Mouse (Mus musculus): ENCODE measurements at regions not wholly inside any gene's neighbourhood (a gene's known extent, or its start where the extent isn't known, plus 50 kb on each side); places are given as distances from the start of the nearest gene placed in this dataset.

DNA sequence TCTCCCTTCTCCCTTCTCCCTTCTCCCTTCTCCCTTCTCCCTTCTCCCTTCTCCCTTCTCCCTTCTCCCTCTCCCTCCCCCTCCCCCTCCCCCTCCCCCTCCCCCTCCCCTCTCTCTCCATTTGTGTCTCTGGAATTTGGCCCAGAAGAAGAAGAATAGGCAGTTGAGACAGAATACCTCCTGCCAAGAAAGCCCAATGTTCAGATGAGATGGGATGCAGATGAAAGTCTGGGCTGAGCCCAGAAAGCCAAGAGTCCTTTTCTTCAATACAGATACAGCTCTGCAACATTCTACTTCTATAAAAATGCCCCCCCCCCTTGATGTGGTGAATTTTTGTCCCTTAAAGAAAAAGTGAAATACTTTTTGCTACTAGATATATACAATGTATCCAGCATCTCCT lies 489.2 kb downstream of the Kcnj2 start:
- no peaks in the 10 kb centered on the region for H3K27me3 ChIP-seq
- H3K9me3 ChIP-seq = no peaks in the 10 kb centered on the region
- H3K9ac ChIP-seq (replicated peaks) = no peak overlapping the region
- no peak overlapping the region for H3K4me3 ChIP-seq (replicated peaks)
- ATAC-seq = no peak
- no peak overlapping the region for H3K27ac ChIP-seq
- H3K4me2 ChIP-seq (replicated peaks) = no peak overlapping the region
- 0 out of 2 replicates have a peak, but pooled peaks cover 5% of the 10 kb centered on the region for H3K4me1 ChIP-seq (replicated peaks)
- H3K36me3 ChIP-seq = no peaks in the 10 kb centered on the region

DNA sequence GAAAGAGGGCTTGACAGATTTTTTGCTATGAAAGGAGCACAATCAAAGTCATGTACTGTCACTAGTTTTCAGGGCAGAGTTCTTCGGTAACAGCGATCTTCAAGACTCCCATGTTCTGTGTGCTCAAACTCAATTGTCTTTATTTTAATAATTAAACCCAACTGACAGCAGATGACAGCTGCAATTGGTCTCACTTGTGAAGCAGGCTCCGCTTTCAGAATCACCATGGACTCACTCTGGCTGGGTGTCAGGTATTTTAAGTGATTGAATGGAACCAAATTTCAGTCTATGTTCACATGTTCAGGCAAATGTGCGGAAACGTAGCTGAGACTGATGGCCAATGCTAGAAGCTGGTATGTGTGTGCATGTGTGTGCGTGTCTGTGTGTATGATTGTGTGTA lies 489.7 kb downstream of the Kcnj2 start:
- Histone ChIP-seq H3K4me3 (replicated peaks) (no peak overlapping the region), H3K27ac (no peak overlapping the region), H3K4me2 (replicated peaks) (no peak overlapping the region), H3K27me3 (no peaks in the 10 kb centered on the region), H3K36me3 (no peaks in the 10 kb centered on the region), H3K9ac (replicated peaks) (no peak overlapping the region), H3K9me3 (no peaks in the 10 kb centered on the region), H3K4me1 (replicated peaks) (0 out of 2 replicates have a peak, but pooled peaks cover 5% of the 10 kb centered on the region)
- ATAC-seq = no peak
- WGBS = 86% methylated on average over 6 of the region's 6 CpGs

DNA sequence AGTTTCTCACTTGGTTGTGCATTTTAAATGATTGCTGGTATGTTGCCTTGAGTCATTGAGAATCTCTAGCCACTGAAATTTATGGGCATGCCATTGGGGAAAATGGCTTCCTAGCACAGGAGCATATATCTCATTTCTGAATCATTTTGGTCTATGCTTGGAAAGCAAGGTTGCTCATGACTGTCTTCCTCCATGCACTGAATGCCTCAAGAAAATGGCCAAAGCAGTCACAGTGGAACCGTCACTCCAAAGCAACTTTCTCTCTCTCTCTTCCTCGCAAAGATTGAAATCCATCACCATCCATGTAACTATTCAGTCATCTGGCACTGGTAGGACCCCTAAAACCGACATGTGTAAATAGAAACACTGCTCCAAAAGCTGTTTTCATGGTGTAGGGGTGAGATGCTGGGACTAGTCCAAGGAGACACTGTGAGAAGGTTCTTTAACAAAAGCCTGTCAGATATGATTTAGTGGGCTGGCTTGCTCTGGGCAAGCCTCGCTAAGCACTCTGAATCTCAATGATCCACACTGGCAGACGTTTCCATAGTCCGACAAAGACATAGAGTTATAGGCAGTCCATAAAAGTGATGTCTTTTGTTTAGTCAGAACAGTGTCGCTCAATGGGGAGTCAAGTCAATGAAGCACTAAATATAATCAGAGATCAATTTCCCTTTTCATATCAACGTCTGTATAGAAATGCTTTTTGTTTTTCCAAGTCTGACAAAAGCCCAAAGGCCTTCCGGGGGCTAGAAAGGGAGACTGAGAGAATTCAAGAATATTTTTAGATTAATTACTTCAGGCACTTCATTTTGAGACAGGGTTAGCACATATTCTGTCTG lies 492.6 kb downstream of the Kcnj2 start:
- Histone ChIP-seq H3K9me3 (no peaks in the 10 kb centered on the region), H3K4me1 (replicated peaks) (0 out of 2 replicates have a peak, but pooled peaks cover 5% of the 10 kb centered on the region), H3K27me3 (no peaks in the 10 kb centered on the region), H3K4me3 (replicated peaks) (no peak overlapping the region), H3K9ac (replicated peaks) (no peak overlapping the region), H3K27ac (no peak overlapping the region), H3K4me2 (replicated peaks) (no peak overlapping the region), H3K36me3 (no peaks in the 10 kb centered on the region)
- 0 out of 2 replicates have a peak, but pooled peaks have one; percentile 24 for ATAC-seq
- 37% methylated on average over 9 of the region's 9 CpGs for WGBS

DNA sequence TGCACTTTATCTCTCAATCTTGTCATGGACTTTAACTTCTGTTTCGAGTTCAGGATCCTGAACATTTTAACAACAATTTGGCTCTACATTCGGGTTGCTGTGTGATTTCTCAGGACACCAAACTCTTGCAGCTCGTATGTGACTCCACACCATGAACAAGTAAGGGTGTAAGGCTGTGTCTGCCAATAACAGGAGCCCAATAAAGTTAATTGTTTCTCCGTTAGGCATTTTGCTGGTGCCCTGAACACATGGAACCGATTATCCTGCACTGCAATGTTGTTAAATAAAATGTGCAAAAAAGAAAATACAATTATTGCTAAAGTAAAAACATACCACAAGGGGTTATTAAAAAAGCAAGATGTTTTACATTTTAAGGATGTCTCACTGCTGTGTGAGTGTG lies 497.2 kb downstream of the Kcnj2 start:
- Histone ChIP-seq H3K36me3 (no peaks in the 10 kb centered on the region), H3K27me3 (no peaks in the 10 kb centered on the region), H3K9me3 (no peaks in the 10 kb centered on the region), H3K4me3 (replicated peaks) (no peak overlapping the region), H3K4me1 (replicated peaks) (no peaks in the 10 kb centered on the region), H3K4me2 (replicated peaks) (no peak overlapping the region), H3K9ac (replicated peaks) (no peak overlapping the region), H3K27ac (no peak overlapping the region)
- ATAC-seq = no peak
- WGBS = 78% methylated on average over 5 of the region's 5 CpGs

DNA sequence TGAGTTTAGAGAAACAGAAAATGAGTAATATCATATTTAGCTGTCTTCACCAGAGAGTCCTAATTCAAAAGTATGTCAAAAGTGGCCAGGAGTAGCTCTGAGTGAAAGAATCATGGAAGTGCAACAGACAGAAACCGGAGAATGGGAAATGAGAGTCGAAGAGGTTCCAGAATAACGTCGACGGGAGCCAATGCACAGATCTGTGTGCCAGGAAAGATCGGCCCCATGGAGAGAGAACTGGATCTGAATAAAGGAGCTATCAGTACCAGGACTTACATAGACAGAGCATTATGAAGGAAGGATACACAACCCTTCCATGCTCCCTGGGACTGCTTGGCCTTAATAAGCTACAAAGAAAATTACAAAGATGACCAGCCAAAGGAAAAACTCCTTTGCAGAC lies 502.1 kb downstream of the Kcnj2 start:
- H3K4me2 ChIP-seq (replicated peaks) = no peak overlapping the region
- no peaks in the 10 kb centered on the region for H3K27me3 ChIP-seq
- no peak overlapping the region for H3K27ac ChIP-seq
- 92% methylated on average over 6 of the region's 6 CpGs for WGBS
- no peaks in the 10 kb centered on the region for H3K4me1 ChIP-seq (replicated peaks)
- ATAC-seq = no peak
- no peak overlapping the region for H3K4me3 ChIP-seq (replicated peaks)
- no peaks in the 10 kb centered on the region for H3K36me3 ChIP-seq
- H3K9me3 ChIP-seq = peaks cover 3% of the 10 kb centered on the region; the same call in 1 of the 2 replicates
- no peak overlapping the region for H3K9ac ChIP-seq (replicated peaks)

DNA sequence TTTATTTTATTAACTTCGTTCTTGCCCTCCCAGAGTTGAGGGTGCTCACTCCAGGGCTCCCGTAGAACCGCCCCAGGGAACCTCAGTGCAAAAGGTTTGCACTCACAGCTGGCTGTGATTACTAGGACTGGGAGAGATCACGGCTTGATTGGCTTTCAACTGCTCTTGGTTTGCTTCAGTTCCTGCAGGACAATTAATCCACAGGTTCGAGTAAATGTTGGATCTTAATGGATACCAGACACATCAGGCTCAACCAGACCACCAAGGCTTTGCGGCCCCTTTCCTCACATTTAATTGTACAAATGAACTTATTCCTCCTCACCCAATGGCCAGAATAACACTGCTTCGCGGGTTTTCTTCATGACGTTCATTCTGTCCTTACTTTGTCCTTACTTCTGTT lies 502.9 kb downstream of the Kcnj2 start:
- Histone ChIP-seq H3K4me3 (replicated peaks) (no peak overlapping the region), H3K36me3 (no peaks in the 10 kb centered on the region), H3K4me1 (replicated peaks) (no peaks in the 10 kb centered on the region), H3K4me2 (replicated peaks) (no peak overlapping the region), H3K27me3 (no peaks in the 10 kb centered on the region), H3K9ac (replicated peaks) (no peak overlapping the region), H3K9me3 (peaks cover 6% of the 10 kb centered on the region; the same call in 1 of the 2 replicates), H3K27ac (no peak overlapping the region)
- ATAC-seq = no peak
- 84% methylated on average over 9 of the region's 9 CpGs for WGBS

DNA sequence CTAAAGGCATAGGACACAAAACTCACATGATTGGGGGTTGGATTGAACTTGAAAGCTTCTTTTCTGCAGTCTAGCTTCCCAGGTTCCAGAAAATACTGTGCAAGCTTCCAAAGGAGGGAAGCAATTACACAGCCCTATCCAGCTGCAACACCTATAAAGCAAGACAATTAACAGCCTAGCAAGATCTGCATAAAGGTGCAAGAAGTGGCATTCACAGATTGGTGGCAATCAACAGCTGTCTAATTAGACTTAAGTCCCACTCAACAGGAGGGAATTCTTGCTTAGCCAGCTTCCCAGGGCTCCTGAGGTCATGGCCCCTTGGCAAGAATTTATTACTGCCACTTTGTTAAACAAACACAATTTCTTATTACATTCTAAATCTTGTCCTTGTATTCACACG lies 511.9 kb downstream of the Kcnj2 start:
- Histone ChIP-seq H3K9me3 (peaks cover 5% of the 10 kb centered on the region; the same call in 1 of the 2 replicates), H3K36me3 (no peaks in the 10 kb centered on the region), H3K27me3 (no peaks in the 10 kb centered on the region), H3K4me3 (replicated peaks) (no peak overlapping the region), H3K27ac (no peak overlapping the region), H3K9ac (replicated peaks) (no peak overlapping the region), H3K4me2 (replicated peaks) (no peak overlapping the region), H3K4me1 (replicated peaks) (no peaks in the 10 kb centered on the region)
- no peak for ATAC-seq
- WGBS = 34% methylated on average over 1 of the region's 1 CpGs

DNA sequence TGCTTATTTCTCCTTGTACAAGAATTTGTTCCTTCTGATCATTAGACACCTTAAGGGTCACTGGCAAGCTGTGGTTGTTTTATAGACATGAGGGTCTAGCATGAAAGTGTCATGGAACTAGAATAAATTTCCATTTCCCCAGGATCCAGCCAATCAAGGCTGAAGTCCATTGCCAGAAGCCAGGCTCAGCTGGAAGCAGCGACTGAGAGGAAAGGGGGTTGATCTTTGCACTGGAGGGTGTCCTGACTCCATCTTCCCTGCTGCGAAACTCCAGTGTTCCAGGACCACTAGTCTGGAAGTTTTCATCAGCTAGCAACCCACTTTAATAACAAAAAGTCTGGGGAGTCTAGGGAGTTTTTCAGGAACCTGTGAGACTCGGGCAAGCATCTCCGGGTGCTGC lies 517.0 kb downstream of the Kcnj2 start:
- H3K9me3 ChIP-seq = no peaks in the 10 kb centered on the region
- no peak overlapping the region for H3K4me2 ChIP-seq (replicated peaks)
- H3K9ac ChIP-seq (replicated peaks) = no peak overlapping the region
- ATAC-seq = no peak
- WGBS = 83% methylated on average over 4 of the region's 4 CpGs
- no peak overlapping the region for H3K27ac ChIP-seq
- no peaks in the 10 kb centered on the region for H3K36me3 ChIP-seq
- H3K4me1 ChIP-seq (replicated peaks) = no peaks in the 10 kb centered on the region
- no peak overlapping the region for H3K4me3 ChIP-seq (replicated peaks)
- H3K27me3 ChIP-seq = no peaks in the 10 kb centered on the region

DNA sequence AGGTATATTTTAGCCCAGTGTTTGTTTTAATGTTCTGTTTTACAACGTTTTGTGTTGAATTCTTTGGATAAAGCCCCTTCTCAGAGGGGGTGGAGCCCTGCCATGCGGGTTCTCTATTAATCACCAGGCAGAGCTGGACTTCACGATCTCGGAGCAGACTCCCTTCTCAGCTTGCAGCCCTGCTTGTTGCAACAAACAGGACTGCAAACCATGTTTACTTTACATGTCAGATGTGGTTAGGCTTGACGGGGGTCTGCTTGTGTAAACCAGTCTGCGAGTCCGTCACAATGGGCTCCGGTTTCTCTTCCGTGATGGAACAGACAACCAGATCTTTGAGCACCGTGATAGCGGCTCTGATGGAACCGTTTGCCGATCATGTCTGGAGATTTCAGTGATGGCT lies 517.6 kb downstream of the Kcnj2 start:
- Histone ChIP-seq H3K27me3 (no peaks in the 10 kb centered on the region), H3K4me1 (replicated peaks) (no peaks in the 10 kb centered on the region), H3K36me3 (no peaks in the 10 kb centered on the region), H3K9ac (replicated peaks) (no peak overlapping the region), H3K9me3 (no peaks in the 10 kb centered on the region), H3K27ac (no peak overlapping the region), H3K4me3 (replicated peaks) (no peak overlapping the region), H3K4me2 (replicated peaks) (no peak overlapping the region)
- 83% methylated on average over 13 of the region's 13 CpGs for WGBS
- ATAC-seq = no peak

DNA sequence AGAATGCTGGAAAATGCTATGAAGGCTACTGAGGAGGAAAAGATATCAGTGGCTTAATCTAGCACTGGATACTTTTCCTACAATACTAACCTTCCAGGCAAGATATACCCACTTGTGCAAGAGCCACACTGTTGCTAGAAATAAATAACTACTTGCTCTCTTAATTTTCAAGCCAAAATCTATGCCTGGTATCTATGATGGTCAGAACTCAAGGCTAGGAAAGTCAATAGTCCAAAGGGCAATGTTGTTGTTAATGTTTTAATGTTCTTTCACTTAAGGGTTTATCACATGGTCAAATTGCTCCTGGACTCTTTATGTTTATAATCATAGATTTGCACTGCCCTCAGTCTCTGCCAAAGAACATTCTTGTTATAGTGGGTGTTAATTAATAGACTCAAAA lies 533.5 kb downstream of the Kcnj2 start:
- Histone ChIP-seq H3K9ac (replicated peaks) (no peak overlapping the region), H3K4me1 (replicated peaks) (no peaks in the 10 kb centered on the region), H3K36me3 (no peaks in the 10 kb centered on the region), H3K27ac (no peak overlapping the region), H3K27me3 (no peaks in the 10 kb centered on the region), H3K4me3 (replicated peaks) (no peak overlapping the region), H3K9me3 (no peaks in the 10 kb centered on the region), H3K4me2 (replicated peaks) (no peak overlapping the region)
- ATAC-seq = no peak

DNA sequence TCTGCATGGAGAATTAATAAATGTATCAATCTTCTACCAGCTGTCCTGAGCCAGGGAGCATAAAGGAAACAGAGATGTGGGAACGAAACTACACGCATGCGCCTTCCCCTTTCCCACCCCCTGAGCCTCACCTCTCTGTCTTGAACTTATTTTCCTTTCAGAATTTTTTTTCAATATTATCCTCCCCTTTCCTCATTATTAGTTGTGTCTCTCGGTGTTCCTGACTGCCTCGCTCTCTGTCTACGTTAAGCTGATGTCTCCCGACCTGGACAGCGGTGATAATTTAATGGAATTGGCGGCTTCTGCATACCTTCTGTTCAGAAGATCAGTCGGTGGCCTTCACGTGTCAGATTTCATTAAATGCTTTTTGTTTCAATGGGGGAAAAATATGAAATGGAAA lies 539.2 kb downstream of the Kcnj2 start:
- H3K4me2 ChIP-seq (replicated peaks) = no peak overlapping the region
- ATAC-seq = no peak

DNA sequence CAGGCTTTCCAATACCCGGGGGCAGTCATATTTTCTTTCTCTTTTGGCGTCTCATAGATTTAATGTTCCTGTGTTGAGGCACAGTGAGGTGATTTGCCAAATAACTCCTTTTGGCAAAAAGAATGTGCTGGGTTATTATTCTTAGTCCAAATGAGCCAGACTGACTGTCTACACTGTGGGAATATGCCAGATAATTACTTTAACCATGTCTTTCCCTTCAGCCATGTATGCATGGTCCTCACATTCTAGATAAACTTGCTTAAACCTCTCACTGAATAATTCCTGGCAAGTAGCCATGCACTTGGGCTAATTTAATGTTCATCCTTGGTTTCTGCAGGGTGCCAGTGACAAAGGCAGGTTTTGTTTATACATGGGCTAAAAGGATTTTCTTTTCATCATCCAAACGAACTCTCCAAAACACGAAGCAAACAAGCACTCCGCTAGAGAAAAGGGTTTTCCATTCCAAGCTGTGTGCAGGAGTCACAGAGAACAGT lies 544.6 kb downstream of the Kcnj2 start:
- Histone ChIP-seq H3K27me3 (no peaks in the 10 kb centered on the region), H3K27ac (no peak overlapping the region), H3K36me3 (no peaks in the 10 kb centered on the region), H3K4me1 (replicated peaks) (no peaks in the 10 kb centered on the region), H3K4me2 (replicated peaks) (no peak overlapping the region), H3K9ac (replicated peaks) (no peak overlapping the region), H3K4me3 (replicated peaks) (no peak overlapping the region), H3K9me3 (no peaks in the 10 kb centered on the region)
- 73% methylated on average over 5 of the region's 5 CpGs for WGBS
- no peak for ATAC-seq

More for the DNA sequence above, 539.2 kb downstream of the Kcnj2 start:
- 73% methylated on average over 11 of the region's 11 CpGs for WGBS
- Histone ChIP-seq H3K4me1 (replicated peaks) (no peaks in the 10 kb centered on the region), H3K27me3 (no peaks in the 10 kb centered on the region), H3K36me3 (no peaks in the 10 kb centered on the region), H3K4me3 (replicated peaks) (no peak overlapping the region), H3K9me3 (no peaks in the 10 kb centered on the region), H3K9ac (replicated peaks) (no peak overlapping the region), H3K27ac (no peak overlapping the region)

DNA sequence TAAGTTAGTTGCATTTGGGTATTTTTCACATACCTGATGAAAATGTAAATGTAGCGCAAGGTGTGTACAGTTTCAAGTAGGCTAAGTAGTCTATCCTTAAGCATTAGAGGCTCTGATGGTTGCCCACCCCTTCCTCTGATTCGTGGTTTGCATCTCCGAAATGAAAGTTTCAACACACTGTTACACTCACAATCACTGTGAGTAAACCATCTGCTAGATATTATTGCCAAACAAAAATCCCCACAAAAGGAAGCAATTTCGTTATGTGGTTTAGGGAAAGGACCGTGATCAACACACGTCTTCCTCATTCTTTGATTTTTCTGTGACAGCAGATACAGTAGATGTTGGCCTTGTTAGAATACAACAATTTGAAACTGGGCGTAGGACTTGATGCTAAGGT lies 577.6 kb downstream of the Kcnj2 start:
- 91% methylated on average over 7 of the region's 7 CpGs for WGBS
- no peaks in the 10 kb centered on the region for H3K27me3 ChIP-seq
- no peaks in the 10 kb centered on the region for H3K36me3 ChIP-seq
- no peaks in the 10 kb centered on the region for H3K4me1 ChIP-seq (replicated peaks)
- H3K27ac ChIP-seq = no peak overlapping the region
- no peak overlapping the region for H3K9ac ChIP-seq (replicated peaks)
- no peak overlapping the region for H3K4me2 ChIP-seq (replicated peaks)
- no peaks in the 10 kb centered on the region for H3K9me3 ChIP-seq
- H3K4me3 ChIP-seq (replicated peaks) = no peak overlapping the region
- ATAC-seq = no peak

Measured in midbrain, embryonic 13.5 days (tissue).